Mouse (Mus musculus) G1E (cell line): Measurements from ENCODE around the gene Ankrd52.
A peak's percentile ranks its signal among the peaks of the same experiment; 100 is the strongest.

Experiments
- CTCF ChIP-seq: IDR thresholded peaks from 2 replicates; pipeline ENCODE4 v1.5.1; 2012; ENCODE audit warnings: low read depth, low read length, inconsistent platforms, mixed read lengths
- GATA1 ChIP-seq: IDR thresholded peaks from 2 replicates; pipeline ENCODE4 v1.6.1; 2012; ENCODE audit warnings: borderline replicate concordance, low read length, inconsistent platforms, mixed read lengths
- GATA2 ChIP-seq: IDR thresholded peaks from 2 replicates; pipeline ENCODE4 v1.6.1; 2012; ENCODE audit warnings: low read depth, low read length, inconsistent platforms, borderline replicate concordance
- POLR2AphosphoS5 ChIP-seq: IDR thresholded peaks from 2 replicates; pipeline ENCODE4 v1.6.1; 2012; ENCODE audit warnings: low read depth, low read length, inconsistent platforms; ENCODE audit not compliant: insufficient replicate concordance
- TAL1 ChIP-seq: conservative IDR thresholded peaks from 2 replicates; pipeline ENCODE4 v1.6.1; 2012; ENCODE audit warnings: low read depth, low read length, inconsistent platforms, mixed read lengths

GRCm38 (mm10) chr10:128336597-128336996, 40.3 kb upstream of the Ankrd52 start:
- TF ChIP-seq CTCF = no peak
- TF ChIP-seq GATA1 = no peak
- TF ChIP-seq POLR2AphosphoS5 = no peak
- peak; percentile 51 for TF ChIP-seq TAL1
- no peak for TF ChIP-seq GATA2
